Mouse (Mus musculus) heart, adult 18-20 months (tissue): ENCODE data around the gene Tcaf2. TPM values are rescaled to one million over a fixed set of nuclear protein-coding genes. Genes with fewer than 3 reads are reported as not detected.

Experiments used
- DNase-seq, 2 experiments: peaks; one replicate each; pipeline ENCODE4 v3.0.0; 2021 to 2022; ENCODE audit warnings: mixed read lengths in 1 of 2
- long read RNA-seq, 2 experiments: library from polyadenylated mRNA; stranded (forward); transcript quantifications; one replicate each; pipeline ENCODE4 v2.0.0; 2021
- total RNA-seq, 2 experiments: library from RNA; stranded (reverse); gene quantifications; 2 replicates each; pipeline ENCODE4 v1.2.3; 2021

The Tcaf2 gene
- 1 to 10 TPM; 2.8 to 5.0 TPM for total RNA-seq
- long read RNA-seq, experiment 1, result 0 reads
- long read RNA-seq, experiment 2, result 0 reads

DNA sequence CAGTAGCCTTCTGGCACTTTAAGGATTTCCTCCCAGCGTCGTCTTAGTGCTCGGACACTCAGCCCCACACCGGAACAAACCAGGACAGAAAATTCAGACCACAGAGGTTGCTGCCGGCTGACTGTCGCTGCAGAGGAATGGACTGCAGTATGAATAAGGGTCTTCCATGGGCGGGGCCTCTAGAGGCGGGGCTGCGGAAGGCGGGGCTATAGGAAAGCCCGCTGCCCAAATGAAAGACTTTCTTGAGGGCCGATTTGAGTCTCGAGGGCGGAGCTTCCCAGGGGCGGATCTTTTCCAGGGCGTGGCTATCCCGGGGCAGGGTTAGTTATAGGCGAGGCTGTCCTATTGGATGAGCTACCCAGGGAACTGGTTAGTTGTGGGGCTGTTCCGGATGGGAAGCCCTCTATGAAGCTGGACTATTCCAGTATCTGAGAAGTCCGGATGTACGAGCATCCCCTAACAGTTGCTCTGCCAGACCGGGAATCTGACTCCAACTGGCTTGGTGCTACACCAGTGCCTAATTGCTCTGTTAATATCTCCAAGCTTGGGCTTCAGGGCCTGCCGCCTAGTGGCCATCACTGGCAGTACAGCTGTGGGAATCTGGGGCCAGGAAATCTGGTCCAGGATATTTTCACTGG, at the start of gene Tcaf2:
TSS of gene Tcaf2 (minus strand) at position 343 of the 638 bp plus-strand sequence.
- peak; percentile 95 to 96 for DNase-seq

DNA sequence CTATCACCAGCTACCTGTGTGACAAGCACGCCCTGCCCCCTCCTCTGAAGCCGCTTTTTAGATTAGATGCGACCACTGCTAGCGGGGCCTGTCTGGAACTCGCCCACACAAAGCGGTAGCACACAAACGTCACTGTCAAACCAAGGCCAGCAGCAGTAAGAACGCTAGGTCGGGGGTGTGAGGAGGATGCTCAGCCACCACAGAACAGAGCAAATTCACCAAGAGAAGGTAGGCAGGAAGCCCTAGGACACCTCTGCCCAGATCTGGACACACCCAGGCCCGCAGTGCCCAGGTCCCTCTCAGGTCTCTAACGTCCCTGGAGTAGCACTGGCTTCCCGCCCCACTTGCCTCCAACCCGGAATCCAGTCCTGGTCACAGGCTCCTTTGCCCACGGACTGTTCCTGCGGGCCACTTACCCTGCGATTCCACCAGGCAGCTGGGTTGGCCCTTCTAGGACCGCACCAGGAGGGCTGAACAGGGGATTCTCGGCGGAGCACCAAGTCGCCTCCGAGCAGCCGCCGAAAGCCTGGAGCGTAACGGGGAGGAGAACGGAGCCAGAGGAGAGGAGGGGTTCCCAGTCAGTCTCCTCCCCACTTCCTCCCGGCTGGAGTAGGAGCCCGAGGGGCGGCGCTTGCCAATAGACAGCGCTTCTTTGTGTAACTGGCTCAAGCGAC, 47.6 kb upstream of the Tcaf2 start:
- peak; percentile 87 to 90 for DNase-seq

DNA sequence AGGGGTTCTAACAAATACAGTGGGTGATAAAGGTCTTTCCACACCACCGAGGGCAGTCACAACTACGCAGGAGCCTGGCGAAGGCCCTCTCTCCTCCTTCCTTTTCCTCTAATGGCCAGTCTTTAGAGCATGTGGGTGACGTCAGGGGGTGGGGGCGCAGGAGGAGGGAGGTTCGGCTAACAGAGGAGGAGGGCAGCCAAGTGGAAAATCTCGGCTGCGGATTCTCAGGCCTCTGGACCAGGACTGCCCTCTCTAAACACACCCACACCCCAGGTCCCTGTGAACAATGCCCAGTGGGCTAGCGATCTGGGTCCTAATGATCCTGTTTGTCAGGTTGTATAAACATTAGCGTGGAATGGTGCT, 47.1 kb upstream of the Tcaf2 start:
- DNase-seq, result peak; percentile 88 to 90

DNA sequence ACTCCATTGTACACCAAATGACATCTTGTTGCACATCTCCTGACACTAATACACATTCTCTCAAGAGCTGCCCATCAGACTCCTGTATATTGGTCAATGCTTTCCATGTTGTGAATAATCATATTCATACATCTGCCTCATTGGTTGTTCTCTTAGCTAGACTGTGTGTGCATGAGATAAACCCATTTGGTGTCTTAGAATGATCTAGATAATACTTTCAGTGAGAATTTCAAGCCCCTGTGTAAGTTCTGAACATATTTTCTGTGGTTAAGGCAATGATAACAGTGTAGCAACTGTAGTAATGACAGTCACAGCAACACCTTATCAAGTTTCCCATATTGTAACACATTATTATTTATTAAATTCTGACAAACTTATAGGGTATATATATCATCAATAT, 44.7 kb upstream of the Tcaf2 start:
- DNase-seq, result no peak

DNA sequence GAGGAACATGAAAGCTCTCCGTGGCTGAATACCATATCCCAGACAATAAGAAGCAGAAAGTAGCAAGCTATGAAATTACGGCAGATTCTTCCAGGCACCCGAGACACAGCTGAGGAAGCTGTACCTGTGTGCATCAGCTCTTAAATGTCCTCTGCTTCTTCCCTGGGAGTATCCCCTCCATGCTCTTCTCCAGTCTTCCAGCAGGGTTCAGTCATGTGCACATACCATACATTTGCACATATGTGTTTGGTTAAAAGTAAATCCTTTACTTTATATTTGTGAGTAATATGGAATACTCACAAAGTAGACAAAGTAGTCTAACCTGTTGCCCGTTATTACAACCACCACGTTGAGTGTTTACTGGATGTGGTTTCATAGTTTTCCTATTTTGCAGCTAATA, 42.9 kb upstream of the Tcaf2 start:
- DNase-seq, result no peak

DNA sequence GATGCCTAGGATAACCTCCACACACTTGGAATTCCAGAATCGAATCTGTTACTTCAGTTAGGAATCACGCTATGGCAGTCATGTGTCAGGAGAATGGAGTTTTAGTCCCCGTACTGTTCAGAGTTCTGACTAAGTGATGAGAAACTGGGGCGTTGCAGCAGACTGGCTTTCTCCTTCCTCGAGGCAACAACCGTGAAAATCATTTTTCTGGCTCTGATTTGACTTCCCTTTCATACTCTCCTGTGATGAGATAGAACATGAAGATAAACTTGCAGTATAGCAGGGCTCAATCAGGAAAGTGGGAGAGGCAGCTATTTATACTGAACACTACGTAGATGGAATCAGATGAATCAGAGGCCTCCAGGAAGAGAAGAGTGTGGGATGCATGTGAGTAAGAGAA, 35.0 kb upstream of the Tcaf2 start:
- DNase-seq, result no peak

DNA sequence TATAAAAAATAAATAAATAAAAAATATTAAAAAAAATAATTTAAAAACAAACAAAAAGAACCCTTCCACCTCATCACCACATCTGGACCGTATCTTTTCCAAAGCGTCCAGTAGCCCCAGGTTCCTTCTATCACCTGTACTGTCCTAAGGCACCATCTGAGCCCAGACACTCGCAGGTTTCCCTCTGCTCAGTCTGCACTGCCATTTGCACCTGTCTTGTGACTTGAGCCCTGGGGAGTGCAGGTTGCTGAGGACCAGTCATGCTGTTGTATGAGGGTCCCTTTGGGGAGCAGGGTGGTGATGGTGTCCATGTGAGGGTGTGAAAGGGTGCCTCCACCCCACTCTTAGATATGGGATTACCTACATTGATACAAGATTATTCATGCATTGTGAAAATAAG, 31.0 kb upstream of the Tcaf2 start:
- DNase-seq, result no peak

DNA sequence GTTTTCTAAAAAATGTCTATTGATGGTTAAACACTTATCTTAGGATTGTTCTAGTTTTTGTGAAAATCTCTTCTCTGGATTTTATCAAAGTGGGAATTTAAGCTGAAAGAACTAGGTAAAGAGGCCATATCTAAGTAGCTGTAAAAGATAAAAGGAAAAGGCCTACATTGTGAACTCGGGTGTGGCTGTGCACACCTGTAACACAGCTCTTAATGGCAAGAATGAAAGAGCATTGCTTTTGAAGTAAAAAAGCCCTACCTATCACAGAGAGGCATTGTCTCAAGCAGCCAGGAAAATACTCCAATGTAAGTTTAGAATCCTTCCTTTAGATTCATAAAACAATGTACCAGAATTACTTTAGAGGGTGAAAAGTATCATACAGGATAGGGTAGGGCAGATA, 26.7 kb upstream of the Tcaf2 start:
- DNase-seq, result no peak

DNA sequence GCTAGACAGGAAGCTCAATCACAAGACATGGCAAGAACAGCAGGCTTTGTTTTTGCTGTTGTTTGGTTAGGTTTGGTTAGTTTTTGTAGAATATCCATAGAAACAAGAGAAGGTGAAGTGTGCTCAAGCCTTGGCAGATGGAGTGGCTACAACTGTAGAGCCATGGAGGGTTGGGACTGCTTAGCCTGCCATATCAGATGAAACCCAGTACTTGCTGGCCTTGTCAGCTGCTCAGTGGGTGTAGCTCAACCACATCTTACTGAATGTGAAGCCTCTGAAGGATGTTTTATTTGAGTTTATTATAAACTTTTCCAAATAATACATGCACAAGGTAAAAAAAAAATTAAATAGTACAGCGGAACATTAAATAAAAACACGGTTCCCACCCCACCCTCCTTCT, 22.7 kb upstream of the Tcaf2 start:
- DNase-seq, result no peak

DNA sequence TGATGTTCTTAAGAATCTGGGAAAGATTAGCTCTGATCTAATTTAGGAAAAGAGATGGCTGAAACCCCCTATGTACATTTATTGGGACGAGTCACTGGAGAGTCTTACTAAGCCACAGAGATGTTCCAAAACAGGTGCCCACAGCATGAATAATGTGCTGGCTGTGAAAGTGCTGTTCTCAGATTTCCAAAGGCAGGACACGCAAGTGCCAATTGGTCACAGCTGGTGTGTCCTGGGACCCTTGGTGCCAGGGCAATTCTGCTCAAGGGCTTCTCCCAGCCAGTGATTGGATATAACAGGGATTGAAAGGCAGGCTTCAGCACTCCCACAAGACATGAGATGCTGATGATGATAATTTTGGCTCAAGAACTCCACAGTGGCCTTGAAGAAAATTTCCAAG, 16.7 kb upstream of the Tcaf2 start:
- DNase-seq, result no peak

DNA sequence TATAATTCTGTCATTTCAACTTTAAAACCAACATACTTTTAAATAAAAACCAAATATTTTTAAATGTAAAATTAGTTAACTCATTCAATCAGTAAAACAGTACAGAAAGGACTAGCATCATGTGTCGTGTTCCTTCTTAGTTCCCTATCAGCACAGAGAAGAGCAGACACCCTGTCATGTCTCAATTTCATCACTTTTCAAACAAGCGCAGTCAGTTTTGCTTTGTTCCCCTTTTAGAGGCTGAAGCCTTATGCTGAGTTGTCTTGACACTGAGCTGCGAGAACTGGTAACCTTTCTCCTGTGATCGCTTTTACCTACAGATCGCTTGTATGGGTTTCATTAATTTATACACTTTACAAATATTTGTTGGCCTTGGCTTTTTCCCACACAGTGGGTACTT, 10.7 kb downstream of the Tcaf2 start:
- DNase-seq, result no peak

DNA sequence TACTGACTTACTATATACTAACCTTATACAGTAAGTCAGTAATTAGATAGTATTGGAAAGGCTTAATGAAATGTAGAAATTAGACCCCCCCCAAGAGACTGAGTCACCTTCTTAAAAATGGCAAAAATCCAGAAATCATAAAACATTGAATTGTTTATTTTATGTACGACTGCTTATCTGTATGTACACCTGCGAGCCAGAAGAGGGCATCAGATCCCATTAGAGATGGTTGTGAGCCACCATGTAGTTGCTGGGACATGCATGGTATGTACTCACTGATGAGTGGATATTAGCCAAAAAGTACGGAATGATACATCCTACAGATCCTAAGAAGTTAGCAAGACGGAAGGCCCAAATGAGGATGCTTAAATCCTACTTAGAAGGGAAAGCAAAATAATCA, 13.7 kb downstream of the Tcaf2 start:
- DNase-seq, result no peak

DNA sequence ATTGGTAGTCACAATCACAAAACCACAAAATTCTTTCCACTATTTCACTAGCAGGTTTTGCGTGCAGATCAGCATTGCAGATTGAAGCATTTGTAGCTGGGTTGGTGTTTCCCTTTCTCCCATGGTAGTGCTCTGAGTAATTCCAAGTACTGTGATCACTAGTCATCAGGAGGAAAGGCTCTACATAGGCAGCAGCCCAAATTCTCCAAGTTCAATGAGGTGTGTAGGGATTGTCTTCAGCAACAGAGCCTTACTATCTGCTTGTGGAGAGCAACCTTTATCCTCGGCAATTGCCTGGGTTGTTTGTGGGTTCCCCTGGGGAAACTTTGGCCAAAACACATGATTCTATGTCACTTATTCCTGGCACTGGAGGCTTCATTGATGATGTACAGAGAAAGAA, 28.1 kb downstream of the Tcaf2 start:
- no peak for DNase-seq

DNA sequence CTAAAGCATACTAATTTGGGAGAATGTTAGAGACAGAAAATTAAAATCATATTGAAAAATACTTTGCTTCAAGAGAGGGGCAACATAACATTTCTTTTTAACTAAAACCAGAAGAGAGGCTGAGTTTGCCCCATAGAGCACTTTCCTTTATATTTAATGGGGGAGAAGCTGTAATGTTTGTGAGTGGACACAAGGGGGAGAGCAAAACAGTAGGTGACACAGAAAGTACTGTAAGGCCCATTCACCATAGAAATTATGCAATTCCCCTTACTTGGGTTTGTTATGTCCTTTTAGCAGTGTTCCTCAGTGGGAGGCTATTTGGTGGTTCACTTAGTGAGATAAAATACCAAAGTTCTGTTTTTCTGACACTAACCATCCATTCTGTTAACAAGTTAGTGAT, 32.8 kb downstream of the Tcaf2 start:
- peak; percentile 3 to 6 for DNase-seq

DNA sequence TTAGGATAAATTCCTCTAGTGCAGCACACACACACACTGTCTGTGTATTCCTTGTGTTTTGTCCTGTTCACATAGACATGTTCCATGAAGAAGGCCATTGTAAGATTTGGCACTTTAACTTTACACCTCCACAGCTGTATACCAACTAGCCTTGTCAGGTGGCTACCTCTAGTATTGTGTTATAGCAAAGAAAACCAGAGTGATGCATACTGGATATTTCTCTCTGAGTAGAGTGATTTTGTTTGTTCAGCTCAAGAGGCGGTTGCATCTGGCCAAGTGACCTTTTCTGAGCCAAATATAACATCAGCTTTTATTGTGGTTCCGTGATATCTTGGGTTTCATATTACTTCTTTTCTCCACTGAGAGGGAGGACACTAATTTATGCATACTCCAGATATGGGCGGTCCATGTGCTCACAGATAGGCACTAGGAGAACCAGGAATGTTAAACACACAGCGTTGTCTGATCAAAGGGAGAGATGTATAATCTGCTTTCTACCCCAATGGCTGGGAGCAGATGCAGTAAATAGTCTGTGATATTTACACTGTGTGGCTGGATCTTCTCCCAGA, 34.0 kb downstream of the Tcaf2 start:
- no peak for DNase-seq

DNA sequence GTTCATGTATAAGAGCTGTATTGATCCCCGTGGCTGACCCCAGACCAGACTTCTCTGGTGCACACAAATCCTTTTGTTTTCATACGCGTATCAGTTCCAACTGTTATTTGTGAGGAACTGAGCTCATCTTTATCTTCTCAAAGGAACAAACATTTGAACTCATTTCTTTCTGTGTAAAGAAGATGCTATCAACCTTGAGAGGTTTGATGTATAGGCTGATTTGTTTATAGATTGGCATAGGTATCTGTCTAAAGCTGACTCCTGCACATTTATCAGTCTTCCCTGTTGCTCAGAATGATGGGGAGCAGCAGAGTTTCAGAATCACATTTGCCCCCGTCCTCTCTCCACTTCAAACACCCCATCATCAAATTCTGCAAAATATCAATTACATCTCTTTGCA, 47.5 kb downstream of the Tcaf2 start, which contains the start of gene Tcaf3:
TSS of gene Tcaf3 (minus strand) at position 101 of the 400 bp plus-strand sequence.
- DNase-seq, result no peak

DNA sequence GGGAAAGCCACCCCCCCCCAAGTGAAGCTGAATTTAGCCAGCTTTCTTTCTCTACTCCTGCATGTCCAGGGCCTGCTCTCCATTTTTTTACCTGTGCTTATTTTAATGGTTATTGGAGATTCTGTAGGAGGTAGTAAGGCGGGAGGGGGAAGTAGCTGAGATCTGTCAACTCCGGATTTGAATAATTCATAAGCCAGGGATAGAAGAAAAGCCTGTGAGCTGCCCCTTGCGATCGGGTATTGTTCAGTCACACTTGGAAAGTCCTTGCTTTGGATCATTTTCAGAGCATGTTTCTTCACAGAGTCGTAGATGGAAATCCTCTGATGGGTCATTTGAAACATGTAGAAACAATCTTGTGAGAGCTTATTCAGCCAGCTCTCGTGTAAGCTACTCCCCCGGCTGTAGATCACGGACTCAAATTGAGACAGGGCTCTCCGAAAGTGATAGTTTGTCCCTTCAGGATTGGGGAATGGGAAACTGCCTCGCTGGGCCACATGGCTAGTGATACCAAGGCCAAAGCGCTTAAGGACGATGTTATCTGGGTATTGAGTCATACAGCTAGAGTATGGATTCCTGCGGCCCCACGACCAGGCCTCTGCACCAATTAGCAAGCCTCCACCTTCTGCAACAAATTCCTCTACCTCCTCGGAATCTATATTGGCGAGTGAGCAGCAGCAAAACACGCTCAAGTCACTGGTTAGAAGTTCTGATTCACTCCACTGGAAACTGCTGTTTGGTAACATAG, 51.7 kb downstream of the Tcaf2 start:
- no peak for DNase-seq

DNA sequence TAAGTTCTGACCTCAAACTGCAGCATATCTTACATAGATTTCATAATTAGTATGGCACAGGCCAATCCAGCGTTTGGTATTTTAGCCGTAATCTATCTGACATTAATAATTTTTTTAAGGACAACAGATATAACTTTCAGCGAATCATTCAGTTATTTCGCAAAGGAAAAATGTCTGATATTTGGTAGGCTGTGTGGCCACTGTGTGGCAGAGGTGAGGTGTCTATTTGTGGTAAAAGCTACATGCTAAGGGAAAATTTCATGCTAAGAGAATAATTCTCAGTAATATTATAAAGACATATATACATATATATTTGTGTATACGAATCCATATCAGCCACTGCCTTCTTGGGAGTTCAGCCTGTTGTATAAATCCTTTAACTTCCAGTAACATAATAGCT, 58.5 kb downstream of the Tcaf2 start:
- DNase-seq, result no peak

DNA sequence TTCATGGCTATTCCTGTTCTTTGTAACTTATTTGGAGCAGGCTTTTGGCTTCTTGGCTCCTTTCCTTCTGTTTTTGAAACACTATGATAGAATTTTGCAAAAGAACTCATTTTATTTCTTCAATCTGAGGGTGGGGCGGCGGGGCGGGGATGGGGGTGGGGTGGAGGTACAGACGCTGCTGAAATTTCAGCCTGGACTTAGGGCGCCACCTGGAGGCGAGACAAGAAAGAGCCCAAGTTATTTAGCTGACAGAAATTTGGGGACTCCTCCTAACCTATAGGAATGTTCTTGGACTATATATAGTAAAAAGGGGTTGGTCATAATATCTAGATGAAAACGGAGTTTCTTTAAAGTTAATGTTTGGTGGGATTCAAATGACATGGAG, 61.6 kb downstream of the Tcaf2 start:
- DNase-seq, result peak; percentile 46 to 84

DNA sequence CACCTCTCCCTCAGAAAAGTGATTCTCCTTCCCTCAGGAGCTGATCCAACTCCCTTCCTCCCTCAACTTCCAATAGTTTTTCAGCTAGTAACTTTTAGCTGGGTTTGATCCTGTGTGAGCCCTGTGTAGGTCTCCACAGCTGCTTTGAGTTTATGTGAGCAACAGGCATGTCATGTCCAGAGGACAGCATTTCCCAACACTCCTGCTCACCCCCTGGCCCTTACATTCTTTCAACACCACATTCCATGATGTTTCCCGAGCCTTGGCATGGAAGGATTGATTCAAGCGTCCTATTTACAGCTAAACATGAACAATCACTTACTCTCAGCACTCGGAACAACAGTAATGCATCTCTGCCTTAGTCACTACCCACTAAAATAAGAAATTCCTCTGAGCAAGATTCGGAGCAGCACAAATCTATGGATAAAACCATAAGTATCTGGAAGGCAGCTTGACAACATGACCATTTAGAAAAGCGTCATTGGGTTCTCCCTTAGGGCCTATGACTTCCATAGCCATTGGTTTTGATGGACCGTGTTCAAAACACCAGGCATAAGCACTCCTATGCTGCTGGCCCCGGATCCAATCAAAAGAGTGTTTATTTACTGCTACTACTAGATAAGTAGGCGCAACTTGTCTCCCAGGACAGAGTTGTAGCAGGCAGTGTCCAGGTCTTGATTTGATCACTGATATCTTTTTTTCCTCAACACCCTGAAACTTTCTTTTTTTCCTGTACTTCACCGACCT, 62.1 kb downstream of the Tcaf2 start:
- DNase-seq, result peak in 1 of 2 experiments; percentile 12

DNA sequence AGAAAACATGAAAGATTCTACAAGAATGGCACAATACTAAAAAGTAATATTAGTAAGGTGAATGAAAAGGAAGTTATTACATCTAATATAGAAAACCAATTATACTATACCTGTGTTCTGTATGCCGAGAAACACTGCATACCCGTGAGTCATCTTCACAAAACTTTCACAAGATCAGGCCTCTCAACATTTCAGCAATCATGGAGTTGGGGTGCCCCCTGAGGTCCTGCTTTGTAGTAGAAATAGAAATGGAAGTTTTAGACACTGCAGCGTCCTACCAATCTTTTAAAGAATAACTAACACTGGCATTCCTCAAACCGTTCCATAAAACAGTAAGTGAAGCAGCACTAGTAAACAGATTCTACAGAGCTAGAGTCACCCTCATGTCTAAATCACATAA, 66.4 kb downstream of the Tcaf2 start:
- peak in 1 of 2 experiments; percentile 6 for DNase-seq

DNA sequence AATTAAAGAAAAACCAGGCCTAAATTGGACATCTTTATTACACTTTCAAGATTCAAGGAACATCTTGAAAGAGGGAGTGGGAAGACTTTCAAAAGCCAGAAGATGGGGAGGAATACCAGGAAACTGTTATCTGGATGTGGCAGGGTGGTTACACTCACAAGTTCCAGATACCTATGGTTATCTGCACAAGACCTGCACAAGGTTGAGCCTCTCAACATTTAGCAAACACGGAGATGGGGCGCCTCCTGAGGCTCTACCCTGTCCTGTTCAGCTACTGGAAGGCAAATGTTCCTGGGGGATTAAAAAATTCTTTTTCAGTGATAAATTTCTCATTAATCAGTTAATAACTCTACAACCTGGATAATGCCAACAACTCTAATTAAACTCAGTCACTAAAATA, 67.6 kb downstream of the Tcaf2 start:
- no peak for DNase-seq
